Mouse (Mus musculus) lung, embryonic 14.5 days (tissue): ENCODE results near the gene Wdr82. TPM values are rescaled to one million over a fixed set of nuclear protein-coding genes. Genes with fewer than 3 reads are reported as not detected.

Source experiments
- ATAC-seq: fragments of 200-750 bp; cut with Nextera tagmentation; 2 replicates; pipeline ENCODE4 v1.8.0; 2017; ENCODE audit warnings: mild to moderate bottlenecking, moderate TSS enrichment, moderate library complexity; ENCODE audit not compliant: insufficient read depth
- DNase-seq: peaks from one replicate; pipeline ENCODE4 v3.0.0-alpha.2; 2015
- H3K27ac ChIP-seq: fragments of 300-500 bp; sonication (generic); 2 replicates; pipeline ENCODE4 v1.5.1; 2014; ENCODE audit warnings: low read depth, mild to moderate bottlenecking, moderate library complexity
- H3K27me3 ChIP-seq: fragments of 300-500 bp; sonication (generic); 2 replicates; pipeline ENCODE4 v1.6.1; 2014; ENCODE audit warnings: low read length, control low read depth; ENCODE audit not compliant: insufficient read depth
- H3K36me3 ChIP-seq: fragments of 300-500 bp; sonication (generic); 2 replicates; pipeline ENCODE4 v1.6.1; 2014; ENCODE audit warnings: control low read depth; ENCODE audit not compliant: insufficient read depth
- H3K4me1 ChIP-seq: fragments of 300-500 bp; sonication (generic); 2 replicates; pipeline ENCODE4 v1.6.1; 2014; ENCODE audit warnings: antibody characterized with exemption, control low read depth; ENCODE audit not compliant: insufficient read depth
- H3K4me2 ChIP-seq: fragments of 300-500 bp; sonication (generic); 2 replicates; pipeline ENCODE4 v1.6.1; 2014; ENCODE audit warnings: mild to moderate bottlenecking
- H3K4me3 ChIP-seq: fragments of 300-500 bp; sonication (generic); 2 replicates; pipeline ENCODE4 v1.5.1; 2014; ENCODE audit warnings: low read depth, low read length
- H3K9ac ChIP-seq: fragments of 300-500 bp; sonication (generic); 2 replicates; pipeline ENCODE4 v1.6.1; 2014
- H3K9me3 ChIP-seq: fragments of 300-500 bp; sonication (generic); 2 replicates; pipeline ENCODE4 v1.6.1; 2016; ENCODE audit warnings: low read depth, low read length, control low read depth
- CTCF ChIP-seq: IDR thresholded peaks from 2 replicates; pipeline ENCODE4 v1.5.1; 2016; ENCODE audit warnings: antibody characterized with exemption, low read depth
- WGBS: fragments of 180-500 bp; shearing (Covaris S2); extraction: QIAGEN DNeasy Blood & Tissue Kit; methylation state at CpG from one replicate; pipeline ENCODE4 v1.1.7; 2014; 5-methylcytosine and 5-hydroxymethylcytosine counted together
- polyA plus RNA-seq: library from polyadenylated mRNA; unstranded; fragments of >200 nt; fragmentation: Nextera tagmentation; extraction: Ambion mirVana; gene quantifications from 2 replicates; pipeline ENCODE4 v1.2.1, GENCODE M21; 2014

Gene Wdr82
- polyA plus RNA-seq, 1 experiment from 2014 or later: 26.9 TPM

DNA sequence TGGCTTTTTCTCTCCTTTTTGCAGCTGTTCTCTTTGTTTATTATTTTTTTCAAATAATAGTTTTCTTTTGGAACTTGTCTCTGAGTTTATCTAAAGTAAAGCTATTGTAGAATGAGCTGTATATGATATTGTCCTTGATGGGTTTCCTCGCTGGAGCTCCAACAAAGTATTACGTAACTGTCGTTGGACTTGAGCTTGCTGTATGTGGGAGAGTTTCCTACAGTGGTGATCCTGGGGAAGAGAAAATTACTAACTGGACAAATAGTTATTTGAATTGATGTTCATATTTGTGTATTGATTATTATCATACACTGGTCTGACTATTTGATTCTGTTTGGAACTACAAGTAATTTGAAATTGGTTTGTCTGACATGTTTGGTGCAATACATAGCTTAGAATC lies 1.8 kb downstream of the Wdr82 start:
- no peak for ATAC-seq
- no peaks in the 10 kb centered on the region for H3K9me3 ChIP-seq
- WGBS: 2% methylated on average over 3 of the region's 3 CpGs

DNA sequence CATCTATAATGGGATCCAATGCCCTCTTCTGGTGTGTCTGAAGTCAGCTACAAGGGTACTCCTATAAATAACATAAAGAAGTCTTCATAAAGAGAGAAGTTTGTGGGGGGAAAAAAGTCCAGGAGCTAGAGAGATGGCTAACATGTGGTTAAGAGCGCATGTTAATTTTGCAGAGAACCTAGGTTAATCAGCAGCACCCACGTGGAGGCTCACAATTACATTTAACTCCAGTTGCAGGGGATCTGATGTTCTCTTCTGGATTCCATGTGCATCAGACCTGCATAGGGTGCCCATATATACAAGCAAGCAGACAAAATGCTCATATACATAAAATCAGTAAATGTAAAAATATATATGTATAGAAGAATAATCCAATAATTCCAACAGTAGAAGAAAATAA lies 2.6 kb downstream of the Wdr82 start:
- DNase-seq (no peak), ATAC-seq (no peak)
- Histone ChIP-seq H3K4me1 (peaks cover 19% of the 10 kb centered on the region), H3K27ac (no peak overlapping the region), H3K36me3 (peaks cover 29% of the 10 kb centered on the region), H3K9ac (peak overlapping the region; percentile 90; the same call in 1 of the 2 replicates), H3K27me3 (no peaks in the 10 kb centered on the region), H3K4me3 (peak overlapping the region; percentile 96), H3K4me2 (peak overlapping the region; percentile 83), H3K9me3 (no peaks in the 10 kb centered on the region)
- 50% methylated on average over 2 of the region's 2 CpGs for WGBS
- no peak for TF ChIP-seq CTCF

More for the DNA sequence above, 1.8 kb downstream of the Wdr82 start:
- Histone ChIP-seq H3K9ac (peak overlapping the region; percentile 90), H3K36me3 (peaks cover 21% of the 10 kb centered on the region), H3K4me2 (peak overlapping the region; percentile 83), H3K27me3 (no peaks in the 10 kb centered on the region), H3K4me3 (peak overlapping the region; percentile 96), H3K4me1 (peaks cover 19% of the 10 kb centered on the region), H3K27ac (no peak overlapping the region)
- no peak for TF ChIP-seq CTCF
- DNase-seq: peak; percentile 59

DNA sequence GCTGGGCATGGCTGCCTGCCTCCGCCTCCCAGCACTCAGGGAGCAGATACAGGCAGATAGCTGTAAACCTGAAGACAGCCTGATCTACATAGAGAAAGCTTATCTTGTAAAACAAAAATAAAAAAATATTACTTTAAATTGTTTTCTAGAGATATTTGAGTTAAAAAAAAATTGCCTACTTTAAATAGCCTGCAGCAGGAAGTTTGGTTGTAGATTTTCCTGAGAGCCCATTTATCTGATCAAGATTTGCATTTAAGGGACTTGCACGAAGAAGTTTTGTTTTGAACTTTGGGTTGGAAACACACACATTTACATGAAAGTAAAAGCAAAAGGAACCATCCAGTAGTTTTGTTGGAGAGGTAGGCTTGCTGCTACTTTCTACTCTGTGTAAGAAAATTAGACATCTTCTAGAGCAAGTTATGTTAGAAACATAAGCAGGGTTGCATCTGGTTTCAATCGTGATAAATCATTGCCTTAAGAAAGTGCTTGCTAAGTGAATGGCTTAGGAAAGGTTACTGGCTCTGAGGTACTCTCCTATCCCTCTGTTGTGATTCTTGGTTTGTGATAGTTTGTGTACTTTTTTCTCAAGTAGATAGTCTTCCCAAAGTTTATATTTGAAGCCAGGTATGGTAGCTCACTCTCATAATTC lies 4.9 kb downstream of the Wdr82 start:
- Histone ChIP-seq H3K4me1 (peaks cover 14% of the 10 kb centered on the region), H3K4me2 (no peak overlapping the region), H3K27ac (no peak overlapping the region), H3K36me3 (peaks cover 52% of the 10 kb centered on the region), H3K9ac (no peak overlapping the region), H3K4me3 (no peak overlapping the region), H3K9me3 (no peaks in the 10 kb centered on the region), H3K27me3 (no peaks in the 10 kb centered on the region)
- ATAC-seq (no peak), DNase-seq (no peak)
- TF ChIP-seq CTCF: no peak
- 70% methylated on average over 3 of the region's 3 CpGs for WGBS

GRCm38 (mm10) chr9:106176769-106177168 lies 6.0 kb downstream of the Wdr82 start:
- no peaks in the 10 kb centered on the region for H3K9me3 ChIP-seq
- H3K27me3 ChIP-seq: no peaks in the 10 kb centered on the region
- ATAC-seq (no peak), DNase-seq (no peak)
- no peak overlapping the region for H3K4me2 ChIP-seq
- H3K9ac ChIP-seq: no peak overlapping the region
- peaks cover 63% of the 10 kb centered on the region for H3K36me3 ChIP-seq
- no peak overlapping the region for H3K4me3 ChIP-seq
- no peak for TF ChIP-seq CTCF
- 79% methylated on average over 5 of the region's 5 CpGs for whole genome bisulfite sequencing
- peaks cover 14% of the 10 kb centered on the region for H3K4me1 ChIP-seq
- H3K27ac ChIP-seq: no peak overlapping the region

GRCm38 (mm10) chr9:106177799-106178198 lies 7.1 kb downstream of the Wdr82 start:
- 85% methylated on average over 6 of the region's 6 CpGs for WGBS
- peaks cover 73% of the 10 kb centered on the region for H3K36me3 ChIP-seq
- no peak overlapping the region for H3K9ac ChIP-seq

DNA sequence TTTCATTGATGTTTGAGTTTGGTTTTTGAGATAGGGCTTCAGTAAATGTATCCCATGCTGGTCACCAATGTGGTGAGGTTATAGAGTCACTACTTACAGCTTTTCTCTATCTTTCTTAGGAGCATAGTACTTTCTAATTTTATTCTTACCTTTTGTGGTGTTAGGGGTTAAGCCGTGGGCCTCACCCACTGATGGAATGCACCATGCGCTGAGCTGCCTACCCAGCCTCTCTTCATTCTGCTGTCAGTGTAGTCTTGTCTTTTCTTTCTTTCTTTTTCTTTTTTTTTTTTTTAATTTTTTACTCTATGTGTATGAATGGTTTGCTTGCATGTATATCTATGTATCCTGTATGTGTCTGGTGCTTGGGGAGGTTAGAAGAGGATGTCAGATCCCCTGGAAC lies 8.7 kb downstream of the Wdr82 start:
- no peaks in the 10 kb centered on the region for H3K9me3 ChIP-seq
- ATAC-seq: no peak
- H3K4me3 ChIP-seq: no peak overlapping the region
- H3K27me3 ChIP-seq: no peaks in the 10 kb centered on the region
- WGBS: 82% methylated on average over 2 of the region's 2 CpGs
- no peak for DNase-seq
- H3K4me1 ChIP-seq: no peaks in the 10 kb centered on the region
- no peak for TF ChIP-seq CTCF
- H3K36me3 ChIP-seq: peaks cover 83% of the 10 kb centered on the region
- no peak overlapping the region for H3K27ac ChIP-seq
- H3K4me2 ChIP-seq: no peak overlapping the region
- no peak overlapping the region for H3K9ac ChIP-seq

More at GRCm38 (mm10) chr9:106177799-106178198, 7.1 kb downstream of the Wdr82 start:
- TF ChIP-seq CTCF: no peak
- no peaks in the 10 kb centered on the region for H3K9me3 ChIP-seq
- DNase-seq (no peak), ATAC-seq (no peak)
- H3K4me2 ChIP-seq: no peak overlapping the region
- no peak overlapping the region for H3K27ac ChIP-seq
- H3K4me1 ChIP-seq: peaks cover 14% of the 10 kb centered on the region
- H3K27me3 ChIP-seq: no peaks in the 10 kb centered on the region
- no peak overlapping the region for H3K4me3 ChIP-seq

- Histone ChIP-seq H3K27me3 (no peaks in the 10 kb centered on the region), H3K36me3 (peaks cover 86% of the 10 kb centered on the region), H3K9ac (no peak overlapping the region), H3K4me2 (no peak overlapping the region), H3K27ac (no peak overlapping the region), H3K4me1 (no peaks in the 10 kb centered on the region), H3K4me3 (no peak overlapping the region), H3K9me3 (no peaks in the 10 kb centered on the region)
- no peak for TF ChIP-seq CTCF
- ATAC-seq (no peak), DNase-seq (no peak)
- WGBS: 92% methylated on average over 3 of the region's 3 CpGs
Measured at GRCm38 (mm10) chr9:106179964-106180363, 9.2 kb downstream of the Wdr82 start.
